Mouse (Mus musculus) liver, embryonic 15.5 days (tissue): Measurements from ENCODE around the gene Nlgn3. TPM values are rescaled to one million over a fixed set of nuclear protein-coding genes. Genes with fewer than 3 reads are reported as not detected.

Source experiments
- ATAC-seq: fragments of 200-750 bp; cut with Nextera tagmentation; 2 replicates; pipeline ENCODE4 v1.8.0; 2017; ENCODE audit warnings: moderate number of reproducible peaks, mild to moderate bottlenecking, moderate library complexity; ENCODE audit not compliant: insufficient read depth
- H3K27ac ChIP-seq: fragments of 300-500 bp; sonication (generic); replicated peaks from 2 replicates; pipeline ENCODE4 v1.5.1; 2015; ENCODE audit warnings: mild to moderate bottlenecking, inconsistent platforms
- H3K27me3 ChIP-seq: fragments of 300-500 bp; sonication (generic); 2 replicates; pipeline ENCODE4 v1.6.1; 2015; ENCODE audit warnings: mild to moderate bottlenecking, inconsistent platforms
- H3K36me3 ChIP-seq: fragments of 300-500 bp; sonication (generic); replicated peaks from 2 replicates; pipeline ENCODE4 v1.6.1; 2015; ENCODE audit warnings: moderate library complexity, mild to moderate bottlenecking, inconsistent platforms
- H3K4me1 ChIP-seq: fragments of 300-500 bp; sonication (generic); replicated peaks from 2 replicates; pipeline ENCODE4 v1.6.1; 2015; ENCODE audit warnings: inconsistent platforms
- H3K4me2 ChIP-seq: fragments of 300-500 bp; sonication (generic); 2 replicates; pipeline ENCODE4 v1.6.1; 2015; ENCODE audit warnings: moderate library complexity, mild to moderate bottlenecking, inconsistent platforms
- H3K4me3 ChIP-seq: fragments of 300-500 bp; sonication (generic); replicated peaks from 2 replicates; pipeline ENCODE4 v1.5.1; 2015; ENCODE audit warnings: mild to moderate bottlenecking, inconsistent platforms
- H3K9ac ChIP-seq: fragments of 300-500 bp; sonication (generic); 2 replicates; pipeline ENCODE4 v1.6.1; 2015; ENCODE audit warnings: moderate library complexity, mild to moderate bottlenecking, inconsistent platforms
- H3K9me3 ChIP-seq: fragments of 300-500 bp; sonication (generic); replicated peaks from 2 replicates; pipeline ENCODE4 v1.6.1; 2016; ENCODE audit warnings: inconsistent platforms
- WGBS: fragments of 180-500 bp; shearing (Covaris S2); methylation state at CpG from one replicate; pipeline ENCODE4 v1.1.7; 2015; ENCODE audit warnings: mixed read lengths; ENCODE audit not compliant: insufficient replicate concordance; 5-methylcytosine and 5-hydroxymethylcytosine counted together
- polyA plus RNA-seq: library from polyadenylated mRNA; unstranded; fragments of >200 nt; fragmentation: Nextera tagmentation; extraction: Ambion mirVana; gene quantifications from 2 replicates; pipeline ENCODE4 v1.2.1, GENCODE M21; 2015

The Nlgn3 gene
- polyA plus RNA-seq, 1 experiment from 2014 or later = 0.08 TPM

DNA sequence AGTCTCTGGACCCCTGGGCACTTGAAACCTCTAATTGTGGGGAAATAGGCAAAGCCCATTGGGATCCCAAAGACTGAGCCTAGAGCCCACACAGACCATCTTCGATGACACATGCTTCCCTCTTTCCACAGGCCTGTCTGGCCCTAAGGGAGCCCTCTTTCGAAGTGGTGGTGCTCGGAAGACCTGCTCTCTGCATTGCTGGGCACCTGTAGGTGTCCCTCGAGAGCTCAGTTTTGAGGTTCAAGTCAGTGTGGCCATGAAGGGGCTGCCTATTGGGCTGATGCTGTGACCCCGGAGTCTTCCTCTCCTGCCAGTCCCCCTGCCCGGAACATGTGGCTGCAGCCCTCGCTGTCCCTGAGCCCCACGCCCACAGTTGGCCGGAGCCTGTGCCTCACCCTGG lies 2.7 kb downstream of the Nlgn3 start:
- no peak overlapping the region for H3K4me2 ChIP-seq
- WGBS = 75% methylated on average over 9 of the region's 9 CpGs
- ATAC-seq = no peak
- peaks cover 66% of the 10 kb centered on the region for H3K27me3 ChIP-seq
- H3K4me3 ChIP-seq = no peak overlapping the region
- H3K9ac ChIP-seq = no peak overlapping the region
- H3K36me3 ChIP-seq = peaks cover 15% of the 10 kb centered on the region
- no peak overlapping the region for H3K27ac ChIP-seq
- H3K4me1 ChIP-seq = peaks cover 5% of the 10 kb centered on the region; the same call in 1 of the 2 replicates
- H3K9me3 ChIP-seq = no peaks in the 10 kb centered on the region

DNA sequence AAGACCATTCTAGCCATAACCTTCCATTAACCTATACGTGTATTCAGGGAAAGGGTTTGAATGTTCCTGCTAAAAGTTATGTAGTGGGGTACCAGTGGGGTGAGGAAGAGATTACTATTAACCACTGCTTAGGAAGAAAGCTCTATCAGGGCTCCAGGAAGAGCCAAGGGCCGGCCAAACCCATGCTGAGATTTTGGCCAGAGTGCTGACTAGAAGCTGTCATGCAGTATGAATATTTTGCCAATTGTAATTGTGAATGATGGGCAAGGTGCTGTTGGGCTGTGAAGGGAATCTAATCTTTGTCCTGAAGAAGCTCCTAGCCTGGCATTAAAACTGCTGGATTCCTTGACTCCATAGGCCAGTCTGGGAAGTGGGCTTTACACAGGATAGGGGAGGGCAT lies 5.7 kb downstream of the Nlgn3 start:
- no peak overlapping the region for H3K9ac ChIP-seq
- no peak for ATAC-seq
- H3K4me1 ChIP-seq = no peaks in the 10 kb centered on the region
- no peaks in the 10 kb centered on the region for H3K9me3 ChIP-seq
- no peak overlapping the region for H3K4me2 ChIP-seq
- no peak overlapping the region for H3K27ac ChIP-seq
- H3K4me3 ChIP-seq = no peak overlapping the region
- H3K27me3 ChIP-seq = peaks cover 79% of the 10 kb centered on the region
- H3K36me3 ChIP-seq = no peaks in the 10 kb centered on the region
- 48% methylated on average over 2 of the region's 2 CpGs for WGBS

- Histone ChIP-seq H3K4me2 (no peak overlapping the region), H3K27me3 (peaks cover 79% of the 10 kb centered on the region), H3K27ac (no peak overlapping the region), H3K4me3 (no peak overlapping the region), H3K36me3 (no peaks in the 10 kb centered on the region), H3K9me3 (no peaks in the 10 kb centered on the region), H3K4me1 (no peaks in the 10 kb centered on the region), H3K9ac (no peak overlapping the region)
- ATAC-seq = no peak
- 85% methylated on average over 5 of the region's 5 CpGs for WGBS
These were observed 10.3 kb downstream of the Nlgn3 start for GRCm38 (mm10) chrX:101309299-101309698.

- H3K27me3 ChIP-seq = peaks cover 51% of the 10 kb centered on the region
- ATAC-seq = no peak
- 22% methylated on average over 6 of the region's 6 CpGs for WGBS
- H3K9ac ChIP-seq = no peak overlapping the region
- H3K4me3 ChIP-seq = no peak overlapping the region
- no peaks in the 10 kb centered on the region for H3K9me3 ChIP-seq
- no peaks in the 10 kb centered on the region for H3K36me3 ChIP-seq
- H3K27ac ChIP-seq = no peak overlapping the region
- H3K4me1 ChIP-seq = no peaks in the 10 kb centered on the region
- no peak overlapping the region for H3K4me2 ChIP-seq
These were observed 14.8 kb downstream of the Nlgn3 start for GRCm38 (mm10) chrX:101313625-101314359.

DNA sequence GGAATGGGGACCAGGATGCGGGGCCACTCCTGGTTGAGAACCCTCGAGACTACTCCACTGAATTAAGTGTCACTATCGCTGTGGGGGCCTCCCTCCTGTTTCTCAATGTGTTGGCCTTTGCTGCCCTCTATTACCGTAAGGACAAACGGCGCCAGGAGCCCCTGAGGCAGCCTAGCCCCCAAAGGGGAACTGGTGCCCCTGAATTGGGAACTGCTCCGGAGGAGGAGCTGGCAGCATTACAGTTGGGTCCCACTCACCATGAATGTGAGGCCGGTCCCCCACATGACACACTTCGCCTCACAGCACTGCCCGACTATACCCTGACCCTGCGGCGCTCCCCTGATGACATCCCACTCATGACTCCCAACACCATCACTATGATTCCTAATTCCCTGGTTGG lies 20.8 kb downstream of the Nlgn3 start:
- Histone ChIP-seq H3K27ac (no peak overlapping the region), H3K27me3 (peaks cover 3% of the 10 kb centered on the region; the same call in 1 of the 2 replicates), H3K36me3 (no peaks in the 10 kb centered on the region), H3K9me3 (no peaks in the 10 kb centered on the region), H3K4me3 (no peak overlapping the region), H3K4me1 (no peaks in the 10 kb centered on the region), H3K4me2 (no peak overlapping the region), H3K9ac (no peak overlapping the region)
- WGBS = 78% methylated on average over 12 of the region's 12 CpGs
- no peak for ATAC-seq

DNA sequence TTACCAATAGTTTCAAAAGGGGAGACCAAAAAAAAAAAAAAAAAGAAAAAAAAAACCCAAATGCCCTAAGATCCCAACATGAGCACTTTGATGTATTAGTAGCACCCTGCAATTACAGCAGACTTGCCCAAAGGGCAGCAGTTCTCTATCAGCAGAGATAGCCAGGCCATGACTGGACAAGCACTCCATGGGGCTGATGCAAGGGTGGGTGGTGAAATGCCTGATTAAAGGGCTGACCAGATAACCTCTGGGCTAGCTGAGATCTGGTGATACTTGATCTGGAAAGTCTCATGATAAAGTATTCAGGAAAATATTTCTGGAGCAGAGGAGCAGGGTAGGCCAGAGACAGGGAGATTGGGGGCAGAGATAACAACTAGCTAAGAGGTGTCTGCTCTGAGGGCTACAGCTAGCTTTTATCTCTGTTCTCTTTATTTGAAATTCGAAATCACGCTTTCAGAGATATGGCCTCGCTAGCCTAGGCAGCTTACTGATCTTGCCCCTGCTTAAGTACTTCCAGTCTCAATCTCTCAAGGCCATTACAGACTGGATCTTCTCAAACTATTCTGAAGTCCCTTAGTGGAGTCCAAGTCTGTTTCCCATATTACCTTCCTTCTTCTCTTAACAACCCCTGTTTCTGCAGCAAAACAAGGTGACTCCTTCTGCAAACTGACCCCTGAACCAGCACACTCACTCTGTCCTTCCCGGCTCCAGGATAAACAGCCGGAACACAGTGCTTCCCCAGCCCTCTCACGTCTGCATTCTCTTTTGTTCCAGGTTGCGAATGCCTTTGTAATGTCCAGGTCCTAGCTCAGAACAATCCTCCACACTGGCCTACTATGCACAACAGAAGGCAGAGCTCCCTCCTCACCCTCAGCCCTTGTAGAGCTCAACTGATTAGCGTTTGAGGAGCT lies 27.3 kb downstream of the Nlgn3 start:
- peak; percentile 60 for ATAC-seq
- Histone ChIP-seq H3K4me3 (no peak overlapping the region), H3K27me3 (no peaks in the 10 kb centered on the region), H3K9me3 (no peaks in the 10 kb centered on the region), H3K4me1 (peaks cover 12% of the 10 kb centered on the region; the same call in 1 of the 2 replicates), H3K9ac (no peak overlapping the region), H3K4me2 (no peak overlapping the region), H3K27ac (0 out of 2 replicates have a peak overlapping the region, but pooled peaks have one; percentile 14), H3K36me3 (no peaks in the 10 kb centered on the region)
- WGBS = 46% methylated on average over 8 of the region's 8 CpGs

DNA sequence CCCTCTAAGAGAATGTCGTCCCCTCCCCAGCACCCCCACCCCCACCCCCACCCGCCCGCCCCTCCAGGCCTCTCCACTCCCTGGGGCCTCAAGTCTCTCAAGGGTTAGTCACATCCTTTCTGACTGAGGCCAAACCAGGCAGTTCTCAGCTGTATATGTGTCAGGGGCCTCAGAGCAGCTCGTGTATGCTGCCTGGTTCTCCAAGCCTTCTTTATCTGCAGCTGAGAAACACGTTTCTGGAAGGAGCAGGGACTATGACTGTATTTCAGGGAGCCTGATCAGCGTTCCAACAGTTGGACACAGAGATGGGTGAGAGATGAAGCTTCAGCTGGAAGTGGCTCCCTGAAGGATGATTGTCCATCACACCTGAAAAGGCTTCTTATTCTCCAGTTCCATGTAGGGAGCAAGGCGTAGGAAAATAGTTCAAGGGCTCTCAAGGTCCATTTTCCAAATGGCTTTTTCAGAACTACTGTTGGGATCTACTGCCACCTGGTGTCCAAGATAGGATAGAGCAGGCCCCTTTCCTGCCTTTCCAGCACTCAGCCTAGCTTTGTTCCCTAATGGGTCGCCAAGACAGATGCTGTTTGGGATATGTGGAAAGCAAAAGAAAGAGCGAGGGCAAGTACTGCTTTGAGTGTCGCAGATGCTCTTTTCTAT lies 30.5 kb downstream of the Nlgn3 start:
- 26% methylated on average over 10 of the region's 10 CpGs for WGBS
- H3K4me3 ChIP-seq = no peak overlapping the region
- peaks cover 19% of the 10 kb centered on the region for H3K4me1 ChIP-seq
- ATAC-seq = no peak
- H3K4me2 ChIP-seq = no peak overlapping the region
- H3K36me3 ChIP-seq = no peaks in the 10 kb centered on the region
- no peaks in the 10 kb centered on the region for H3K27me3 ChIP-seq
- H3K9ac ChIP-seq = no peak overlapping the region
- no peaks in the 10 kb centered on the region for H3K9me3 ChIP-seq
- no peak overlapping the region for H3K27ac ChIP-seq

DNA sequence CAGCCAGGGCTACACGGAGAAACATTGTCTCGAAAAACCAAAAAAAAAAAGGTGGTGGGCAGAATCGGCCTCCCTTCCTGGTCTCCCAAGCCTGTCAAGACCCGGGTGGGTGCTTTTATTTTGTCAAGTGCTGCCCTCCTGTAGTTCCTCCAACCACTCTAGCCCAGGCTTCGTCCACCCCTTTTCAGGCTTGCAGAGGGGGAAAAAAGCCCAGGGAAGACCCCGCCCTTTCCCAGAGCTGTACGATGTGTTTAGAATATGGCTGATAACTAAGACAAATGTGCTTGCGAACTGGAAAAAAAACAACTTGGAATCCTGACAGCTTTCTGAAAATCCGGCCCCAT lies 33.0 kb downstream of the Nlgn3 start:
- peaks cover 14% of the 10 kb centered on the region for H3K4me1 ChIP-seq
- peak overlapping the region; percentile 83 for H3K4me2 ChIP-seq
- 37% methylated on average over 9 of the region's 9 CpGs for WGBS
- peak overlapping the region; percentile 58 for H3K4me3 ChIP-seq
- no peaks in the 10 kb centered on the region for H3K36me3 ChIP-seq
- peak overlapping the region; percentile 88 for H3K27ac ChIP-seq
- H3K9ac ChIP-seq = peak overlapping the region; percentile 58
- peak; percentile 14; the same call in 1 of the 2 replicates for ATAC-seq
- H3K9me3 ChIP-seq = no peaks in the 10 kb centered on the region
- no peaks in the 10 kb centered on the region for H3K27me3 ChIP-seq

GRCm38 (mm10) chrX:101332375-101333211 lies 33.6 kb downstream of the Nlgn3 start:
- Histone ChIP-seq H3K4me1 (peaks cover 14% of the 10 kb centered on the region), H3K27me3 (no peaks in the 10 kb centered on the region), H3K4me2 (peak overlapping the region; percentile 83), H3K9me3 (no peaks in the 10 kb centered on the region), H3K9ac (peak overlapping the region; percentile 58), H3K27ac (peak overlapping the region; percentile 88), H3K4me3 (peak overlapping the region; percentile 58), H3K36me3 (no peaks in the 10 kb centered on the region)
- peak; percentile 99 for ATAC-seq
- WGBS = 10% methylated on average over 39 of the region's 49 CpGs

DNA sequence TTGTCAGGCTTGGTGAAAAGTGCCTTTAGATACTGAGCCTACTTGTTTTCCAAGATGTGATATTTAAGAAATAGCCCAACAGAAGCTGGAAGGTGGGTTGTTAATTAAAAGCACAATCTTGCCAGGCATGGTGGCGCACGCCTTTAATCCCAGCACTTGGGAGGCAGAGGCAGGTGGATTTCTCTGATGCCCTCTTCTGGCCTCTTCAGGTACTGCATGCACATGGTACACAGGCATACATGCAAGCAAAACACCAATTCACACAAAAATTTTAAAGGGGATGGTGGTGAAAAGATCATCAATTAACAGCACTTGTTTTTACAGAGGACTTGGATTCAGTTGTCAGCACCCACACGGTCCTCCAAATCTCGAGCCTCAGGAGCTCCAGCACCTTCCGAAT lies 35.6 kb downstream of the Nlgn3 start:
- Histone ChIP-seq H3K9ac (no peak overlapping the region), H3K27ac (no peak overlapping the region), H3K4me2 (no peak overlapping the region), H3K9me3 (no peaks in the 10 kb centered on the region), H3K4me3 (no peak overlapping the region), H3K27me3 (no peaks in the 10 kb centered on the region; the same call in 1 of the 2 replicates), H3K4me1 (peaks cover 11% of the 10 kb centered on the region), H3K36me3 (no peaks in the 10 kb centered on the region)
- ATAC-seq = no peak
- 69% methylated on average over 5 of the region's 5 CpGs for WGBS
